In genomic region chr12:71494803-71495293, GRCm38 (mm10) we compare ENCODE assay signal across 11 mouse cellular contexts.
DNase-seq lines count a peak whose midpoint lies in the region; ATAC-seq and TF ChIP-seq lines count a peak whose summit lies in the region.
"Had no signal": no experiment of that assay in that cellular context is flagged by ENCODE, and none has a peak within 500 bp of the region (broad histone marks: within the 10 kb centered on the region; RNA-seq: fewer than 3 reads in every experiment).

No protein-coding gene starts in this region.

- TF ChIP-seq EP300 in heart, adult 2 months (IDR thresholded peaks at IDR 0.05; ENCODE audit: insufficient read depth, low read depth, low read length), result no peak

- no peak for TF ChIP-seq POLR2A in heart, adult 2 months (IDR thresholded peaks at IDR 0.05; ENCODE audit: insufficient read depth, low read depth, low read length)
- TF ChIP-seq POLR2A in limb, embryonic 14.5 days (IDR thresholded peaks at IDR 0.05; ENCODE audit: borderline replicate concordance, extremely low read depth, insufficient read depth, insufficient read length), result no peak

- no peaks in the 10 kb centered on the region for H3K36me3 ChIP-seq in heart, embryonic 14.5 days (ENCODE audit: control insufficient read depth, insufficient read depth, low read length)
- no peaks in the 10 kb centered on the region for H3K36me3 ChIP-seq in heart, adult 2 months (ENCODE audit: control insufficient read depth, insufficient read depth, low read length)
- H3K36me3 ChIP-seq in limb, embryonic 14.5 days (ENCODE audit: control insufficient read depth, insufficient read depth, low read length), result no peaks in the 10 kb centered on the region

- 58% methylated on average over 10 of the region's 10 CpGs for WGBS in heart, embryonic 14.5 days
- WGBS in heart, adult 2 months, result 62% methylated on average over 10 of the region's 10 CpGs
- 32% methylated on average over 10 of the region's 10 CpGs for WGBS in limb, embryonic 14.5 days

- H3K4me1 ChIP-seq in heart, embryonic 14.5 days (ENCODE audit: control insufficient read depth in 2 of 2, insufficient read depth in 2 of 2, low read length in 2 of 2), result peaks cover 5 to 12% of the 10 kb centered on the region in 2 experiments; a peak in 3 of 4 replicates
- H3K4me1 ChIP-seq in heart, adult 2 months (ENCODE audit: control insufficient read depth, insufficient read depth, low read length), result no peaks in the 10 kb centered on the region
- H3K4me1 ChIP-seq in limb, embryonic 14.5 days (ENCODE audit: control insufficient read depth, insufficient read depth, low read length), result peaks cover 9% of the 10 kb centered on the region

- ATAC-seq in heart, embryonic 14.5 days (ENCODE audit: insufficient number of reproducible peaks, insufficient read depth, low FRiP score, low read depth), result no peak
- no peak for ATAC-seq in limb, embryonic 14.5 days (ENCODE audit: low FRiP score, low read depth)
- no peak for ATAC-seq in granulocyte monocyte progenitor cell, adult 5-6 weeks (replicated peaks; ENCODE audit: poor library complexity, severe bottlenecking)

- no peaks in the 10 kb centered on the region for H3K27me3 ChIP-seq in heart, embryonic 14.5 days (ENCODE audit: control insufficient read depth, insufficient read depth, low read length)
- no peaks in the 10 kb centered on the region for H3K27me3 ChIP-seq in heart, adult 2 months (ENCODE audit: control insufficient read depth, insufficient read depth, low read length)
- no peaks in the 10 kb centered on the region; the same call in 1 of the 2 replicates for H3K27me3 ChIP-seq in limb, embryonic 14.5 days (ENCODE audit: control insufficient read depth, insufficient read depth, low read length)
- H3K27me3 ChIP-seq: CH12.LX had no signal

- intact Hi-C loops in heart, adult 2 months (cut with DNase I), result no loop called here

- H3K79me2 ChIP-seq in heart, adult 2 months (replicated peaks; ENCODE audit: control insufficient read depth, insufficient read depth, low read length), result no peaks in the 10 kb centered on the region

- no peaks in the 10 kb centered on the region for H3K9me3 ChIP-seq in heart, embryonic 14.5 days (ENCODE audit: control insufficient read depth, low read length)
- no peaks in the 10 kb centered on the region for H3K9me3 ChIP-seq in limb, embryonic 14.5 days (ENCODE audit: control insufficient read depth, low read length)

- H3K27ac ChIP-seq in heart, embryonic 14.5 days (replicated peaks in 1 of 2; ENCODE audit: control insufficient read depth in 1 of 2, insufficient read depth in 1 of 2, low read depth in 2 of 2, low read length in 2 of 2), result peak overlapping the region; percentile 6 to 49
- H3K27ac ChIP-seq in heart, adult 2 months, result no peak overlapping the region
- no peak overlapping the region for H3K27ac ChIP-seq in limb, embryonic 14.5 days (replicated peaks; ENCODE audit: low read depth, low read length)

- H3K4me2 ChIP-seq in heart, embryonic 14.5 days (ENCODE audit: low read length), result peak overlapping the region; percentile 28; the same call in 1 of the 2 replicates
- peak overlapping the region; percentile 24; the same call in 1 of the 2 replicates for H3K4me2 ChIP-seq in limb, embryonic 14.5 days (replicated peaks; ENCODE audit: low read depth, low read length, severe bottlenecking)

- no peak for DNase-seq in heart, adult 2 months
- peak; percentile 45 for DNase-seq in brain, adult 2 months (ENCODE audit: low read depth, low spot score)
- DNase-seq in cerebellum, postnatal 36 days, result peak; percentile 11 to 31
- DNase-seq in limb, embryonic 14.5 days (ENCODE audit: low spot score), result no peak
- no peak for DNase-seq in layer of hippocampus, adult 8-10 months (ENCODE audit: low spot score in 2 of 2)
- DNase-seq: adrenal gland, postnatal 14 days; right cerebral cortex, postnatal 14 days; thymus, postnatal 36 days had no signal

- H3K4me3 ChIP-seq in heart, embryonic 14.5 days (ENCODE audit: control insufficient read depth in 1 of 2, insufficient read depth in 1 of 2, low read depth in 1 of 2, low read length in 2 of 2), result no peak overlapping the region
- H3K4me3 ChIP-seq in heart, adult 2 months, result no peak overlapping the region
- no peak overlapping the region for H3K4me3 ChIP-seq in limb, embryonic 14.5 days (replicated peaks; ENCODE audit: low read length)

- H3K9ac ChIP-seq in heart, embryonic 14.5 days (ENCODE audit: low read length), result 0 out of 2 replicates have a peak overlapping the region, but pooled peaks have one; percentile 11
- H3K9ac ChIP-seq in heart, adult 2 months (ENCODE audit: low read depth, low read length), result no peak overlapping the region
- no peak overlapping the region for H3K9ac ChIP-seq in limb, embryonic 14.5 days (ENCODE audit: low read depth, low read length, severe bottlenecking)

- no peak for TF ChIP-seq CTCF in heart, adult 2 months (IDR thresholded peaks at IDR 0.05)

Comparison
In these comparisons a context has a peak if more than half of its experiments do, and no peak if none do; other contexts are left out.
1. H3K27ac ChIP-seq: peak in heart, embryonic 14.5 days (2 of 2); none in heart, adult 2 months (single experiment) and limb, embryonic 14.5 days (single experiment).
2. DNase-seq: peak in brain, adult 2 months (single experiment) and cerebellum, postnatal 36 days (2 of 2); none in heart, adult 2 months (0 of 2), limb, embryonic 14.5 days (single experiment) and layer of hippocampus, adult 8-10 months (0 of 2).